Mouse (Mus musculus) bone marrow macrophage, adult 2 months (primary cell): Measurements from ENCODE around the gene Gm10318.

Experiments used
- CTCF ChIP-seq: IDR thresholded peaks from 2 replicates; pipeline ENCODE4 v1.5.1; 2012; ENCODE audit warnings: low read depth, mild to moderate bottlenecking, low read length, moderate library complexity
- POLR2A ChIP-seq: IDR thresholded peaks from 2 replicates; pipeline ENCODE4 v1.6.1; 2012; ENCODE audit warnings: mild to moderate bottlenecking, low read depth, low read length, borderline replicate concordance

GRCm38 (mm10) chr10:77811743-77812142 lies 40.9 kb upstream of the Gm10318 start, which contains the start of gene Gm9507:
- TF ChIP-seq CTCF (no peak), POLR2A (no peak)
